Mouse (Mus musculus): ENCODE measurements around the gene Qars. TPM values are rescaled to one million over a fixed set of nuclear protein-coding genes. Genes with fewer than 3 reads are reported as not detected.

Gene Qars
- 120 and 129 TPM in 2 replicates for polyA plus RNA-seq (2014; fragmentation: Nextera tagmentation; extraction: Ambion mirVana)

- peak within 1 kb of the TSS; percentile 80 for H3K4me2 ChIP-seq (ENCODE audit: low read depth)
- peak within 1 kb of the TSS; percentile 69 for H3K9ac ChIP-seq (ENCODE audit: low read length)
- no peaks in the 10 kb centered on the region for H3K27me3 ChIP-seq (ENCODE audit: control insufficient read depth, insufficient read depth, low read length)
- H3K4me3 ChIP-seq (ENCODE audit: low read depth, low read length), result peak within 1 kb of the TSS; percentile 74
- H3K9me3 ChIP-seq (ENCODE audit: control insufficient read depth, low read length), result no peaks in the 10 kb centered on the region
- H3K4me1 ChIP-seq (ENCODE audit: control insufficient read depth, insufficient read depth, low read length), result peaks cover 8% of the 10 kb centered on the region
- DNase-seq (ENCODE audit: low spot score) (peak; percentile 94), ATAC-seq (ENCODE audit: insufficient read depth, low FRiP score, low TSS enrichment) (peak; percentile 98)
- peaks cover 10% of the 10 kb centered on the region for H3K36me3 ChIP-seq (ENCODE audit: control insufficient read depth, insufficient read depth, low read length)
- under 1% methylated on average over 37 of the region's 37 CpGs for WGBS
- H3K27ac ChIP-seq (ENCODE audit: low read depth, low read length), result peak within 1 kb of the TSS; percentile 46; the same call in 1 of the 2 replicates
These were observed at the start of gene Qars for GRCm38 (mm10) chr9:108507619-108508434. TSS of gene Qars (plus strand) at chr9:108507706.

GRCm38 (mm10) chr9:108459939-108460318 is 47.6 kb upstream of the Qars start:
- 93% methylated on average over 1 of the region's 1 CpGs for WGBS
- H3K27ac ChIP-seq (ENCODE audit: low read depth, low read length), result no peak overlapping the region

GRCm38 (mm10) chr9:108460319-108461178 is 47.0 kb upstream of the Qars start, which contains the start of gene Ccdc71:
TSS of gene Ccdc71 (plus strand) at chr9:108460527.
- H3K9ac ChIP-seq (ENCODE audit: low read length), result peak within 1 kb of the TSS; percentile 88
- peaks cover 14% of the 10 kb centered on the region for H3K36me3 ChIP-seq (ENCODE audit: control insufficient read depth, insufficient read depth, low read length)
- H3K9me3 ChIP-seq (ENCODE audit: control insufficient read depth, low read length), result no peaks in the 10 kb centered on the region

More at GRCm38 (mm10) chr9:108459939-108460318, 47.6 kb upstream of the Qars start:
- peaks cover 10% of the 10 kb centered on the region for H3K36me3 ChIP-seq (ENCODE audit: control insufficient read depth, insufficient read depth, low read length)
- H3K9ac ChIP-seq (ENCODE audit: low read length), result no peak overlapping the region
- peak overlapping the region; percentile 96 for H3K4me3 ChIP-seq (ENCODE audit: low read depth, low read length)
- ATAC-seq (ENCODE audit: insufficient read depth, low FRiP score, low TSS enrichment) (no peak), DNase-seq (ENCODE audit: low spot score) (no peak)
- H3K27me3 ChIP-seq (ENCODE audit: control insufficient read depth, insufficient read depth, low read length), result no peaks in the 10 kb centered on the region
- no peaks in the 10 kb centered on the region for H3K9me3 ChIP-seq (ENCODE audit: control insufficient read depth, low read length)
- H3K4me2 ChIP-seq (ENCODE audit: low read depth), result peak overlapping the region; percentile 92; the same call in 1 of the 2 replicates
- H3K4me1 ChIP-seq (ENCODE audit: control insufficient read depth, insufficient read depth, low read length), result peaks cover 9% of the 10 kb centered on the region

GRCm38 (mm10) chr9:108461181-108461631 is 46.3 kb upstream of the Qars start, which contains the start of gene Klhdc8b:
TSS of gene Klhdc8b (minus strand) at chr9:108461581.
- Histone ChIP-seq H3K9ac (ENCODE audit: low read length) (peak within 1 kb of the TSS; percentile 88), H3K27me3 (ENCODE audit: control insufficient read depth, insufficient read depth, low read length) (no peaks in the 10 kb centered on the region), H3K36me3 (ENCODE audit: control insufficient read depth, insufficient read depth, low read length) (peaks cover 16% of the 10 kb centered on the region), H3K9me3 (ENCODE audit: control insufficient read depth, low read length) (no peaks in the 10 kb centered on the region), H3K27ac (ENCODE audit: low read depth, low read length) (peak within 1 kb of the TSS; percentile 70; the same call in 1 of the 2 replicates), H3K4me2 (ENCODE audit: low read depth) (peak within 1 kb of the TSS; percentile 92), H3K4me3 (ENCODE audit: low read depth, low read length) (peak within 1 kb of the TSS; percentile 96), H3K4me1 (ENCODE audit: control insufficient read depth, insufficient read depth, low read length) (peaks cover 9% of the 10 kb centered on the region)
- DNase-seq (ENCODE audit: low spot score), result no peak
- ATAC-seq (ENCODE audit: insufficient read depth, low FRiP score, low TSS enrichment), result peak; percentile 25; the same call in 1 of the 2 replicates
- WGBS, result 34% methylated on average over 11 of the region's 11 CpGs

More at GRCm38 (mm10) chr9:108460319-108461178, 47.0 kb upstream of the Qars start, which contains the start of gene Ccdc71:
- ATAC-seq (ENCODE audit: insufficient read depth, low FRiP score, low TSS enrichment), result peak; percentile 77
- whole genome bisulfite sequencing, result under 1% methylated on average over 42 of the region's 52 CpGs
- H3K4me1 ChIP-seq (ENCODE audit: control insufficient read depth, insufficient read depth, low read length), result peaks cover 9% of the 10 kb centered on the region
- H3K27me3 ChIP-seq (ENCODE audit: control insufficient read depth, insufficient read depth, low read length), result no peaks in the 10 kb centered on the region
- peak within 1 kb of the TSS; percentile 96 for H3K4me3 ChIP-seq (ENCODE audit: low read depth, low read length)
- H3K27ac ChIP-seq (ENCODE audit: low read depth, low read length), result peak within 1 kb of the TSS; percentile 70; the same call in 1 of the 2 replicates
- DNase-seq (ENCODE audit: low spot score), result peak; percentile 90
- peak within 1 kb of the TSS; percentile 92 for H3K4me2 ChIP-seq (ENCODE audit: low read depth)

GRCm38 (mm10) chr9:108461675-108462074 is 45.8 kb upstream of the Qars start:
- Histone ChIP-seq H3K9me3 (ENCODE audit: control insufficient read depth, low read length) (no peaks in the 10 kb centered on the region), H3K4me2 (ENCODE audit: low read depth) (peak overlapping the region; percentile 92), H3K4me3 (ENCODE audit: low read depth, low read length) (peak overlapping the region; percentile 96; the same call in 1 of the 2 replicates), H3K36me3 (ENCODE audit: control insufficient read depth, insufficient read depth, low read length) (peaks cover 16% of the 10 kb centered on the region), H3K9ac (ENCODE audit: low read length) (peak overlapping the region; percentile 88; the same call in 1 of the 2 replicates), H3K27ac (ENCODE audit: low read depth, low read length) (no peak overlapping the region), H3K4me1 (ENCODE audit: control insufficient read depth, insufficient read depth, low read length) (peaks cover 9% of the 10 kb centered on the region), H3K27me3 (ENCODE audit: control insufficient read depth, insufficient read depth, low read length) (no peaks in the 10 kb centered on the region)
- ATAC-seq (ENCODE audit: insufficient read depth, low FRiP score, low TSS enrichment) (no peak), DNase-seq (ENCODE audit: low spot score) (no peak)
- 90% methylated on average over 5 of the region's 5 CpGs for WGBS

GRCm38 (mm10) chr9:108462192-108462591 is 45.3 kb upstream of the Qars start:
- Histone ChIP-seq H3K36me3 (ENCODE audit: control insufficient read depth, insufficient read depth, low read length) (peaks cover 17% of the 10 kb centered on the region), H3K4me2 (ENCODE audit: low read depth) (no peak overlapping the region), H3K4me3 (ENCODE audit: low read depth, low read length) (no peak overlapping the region), H3K9ac (ENCODE audit: low read length) (no peak overlapping the region), H3K9me3 (ENCODE audit: control insufficient read depth, low read length) (no peaks in the 10 kb centered on the region), H3K27ac (ENCODE audit: low read depth, low read length) (no peak overlapping the region), H3K4me1 (ENCODE audit: control insufficient read depth, insufficient read depth, low read length) (peaks cover 9% of the 10 kb centered on the region), H3K27me3 (ENCODE audit: control insufficient read depth, insufficient read depth, low read length) (no peaks in the 10 kb centered on the region)
- DNase-seq (ENCODE audit: low spot score) (no peak), ATAC-seq (ENCODE audit: insufficient read depth, low FRiP score, low TSS enrichment) (no peak)
- 95% methylated on average over 10 of the region's 10 CpGs for WGBS

GRCm38 (mm10) chr9:108463713-108464112 is 43.8 kb upstream of the Qars start:
- Histone ChIP-seq H3K36me3 (ENCODE audit: control insufficient read depth, insufficient read depth, low read length) (peaks cover 19% of the 10 kb centered on the region), H3K9ac (ENCODE audit: low read length) (no peak overlapping the region), H3K4me1 (ENCODE audit: control insufficient read depth, insufficient read depth, low read length) (peaks cover 9% of the 10 kb centered on the region), H3K27me3 (ENCODE audit: control insufficient read depth, insufficient read depth, low read length) (no peaks in the 10 kb centered on the region), H3K4me2 (ENCODE audit: low read depth) (no peak overlapping the region), H3K9me3 (ENCODE audit: control insufficient read depth, low read length) (no peaks in the 10 kb centered on the region), H3K27ac (ENCODE audit: low read depth, low read length) (no peak overlapping the region), H3K4me3 (ENCODE audit: low read depth, low read length) (no peak overlapping the region)
- WGBS, result 96% methylated on average over 9 of the region's 9 CpGs
- DNase-seq (ENCODE audit: low spot score), result no peak
- ATAC-seq (ENCODE audit: insufficient read depth, low FRiP score, low TSS enrichment), result no peak

GRCm38 (mm10) chr9:108466219-108466618 is 41.3 kb upstream of the Qars start:
- H3K4me3 ChIP-seq (ENCODE audit: low read depth, low read length), result no peak overlapping the region

More at GRCm38 (mm10) chr9:108466219-108466618, 41.3 kb upstream of the Qars start:
- Histone ChIP-seq H3K27me3 (ENCODE audit: control insufficient read depth, insufficient read depth, low read length) (no peaks in the 10 kb centered on the region), H3K9me3 (ENCODE audit: control insufficient read depth, low read length) (no peaks in the 10 kb centered on the region), H3K9ac (ENCODE audit: low read length) (no peak overlapping the region), H3K27ac (ENCODE audit: low read depth, low read length) (no peak overlapping the region), H3K4me2 (ENCODE audit: low read depth) (no peak overlapping the region), H3K36me3 (ENCODE audit: control insufficient read depth, insufficient read depth, low read length) (peaks cover 19% of the 10 kb centered on the region), H3K4me1 (ENCODE audit: control insufficient read depth, insufficient read depth, low read length) (peaks cover 8% of the 10 kb centered on the region)
- DNase-seq (ENCODE audit: low spot score) (no peak), ATAC-seq (ENCODE audit: insufficient read depth, low FRiP score, low TSS enrichment) (no peak)
- WGBS, result 89% methylated on average over 2 of the region's 2 CpGs
